Mouse (Mus musculus): ENCODE data around the gene Jarid2. TPM values are rescaled to one million over a fixed set of nuclear protein-coding genes. Genes with fewer than 3 reads are reported as not detected.
"Not testable (repeated sequence)": the region's sequence is repeated elsewhere in the genome, so short reads cannot be mapped to it uniquely, and the experiment has no call there.

The Jarid2 gene
- polyA plus RNA-seq, 1 experiment: 10.5 TPM

DNA sequence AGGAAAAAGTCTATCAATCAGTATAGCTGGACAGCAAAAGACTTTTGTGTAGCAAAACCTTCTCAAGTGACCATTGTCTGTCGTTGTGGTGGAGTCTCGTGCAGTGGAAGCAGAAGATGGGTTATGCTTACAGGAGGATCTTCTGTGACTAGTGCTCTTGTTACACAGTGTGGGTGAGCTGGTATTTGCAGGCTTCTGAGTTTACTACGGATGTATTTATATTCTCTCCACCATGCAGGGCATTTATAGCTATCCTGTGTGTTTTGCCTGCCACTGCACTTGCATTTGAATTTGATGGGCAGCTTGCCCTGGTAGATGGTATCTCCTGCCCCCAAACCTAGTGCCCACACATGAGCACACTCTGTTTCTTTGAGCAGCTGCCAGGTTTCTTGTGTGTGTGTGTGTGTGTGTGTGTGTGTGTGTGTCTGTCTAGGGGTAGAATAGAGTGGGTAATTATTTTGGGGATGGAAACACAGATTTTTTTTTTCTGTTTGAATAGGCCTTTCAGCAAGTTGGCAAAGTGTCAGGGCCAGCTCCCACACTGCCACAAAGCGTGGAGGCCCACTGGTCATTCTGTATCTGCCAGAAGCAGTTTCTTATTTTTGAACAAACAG lies 138.9 kb downstream of the Jarid2 start:
- Histone ChIP-seq H3K4me3 (ENCODE audit: insufficient read depth, low read depth, low read length) (no peak overlapping the region), H3K4me1 (ENCODE audit: control insufficient read depth, insufficient read depth, low read length) (no peaks in the 10 kb centered on the region; the same call in 1 of the 2 replicates), H3K36me3 (ENCODE audit: control insufficient read depth, insufficient read depth, low read length) (no peaks in the 10 kb centered on the region), H3K27ac (ENCODE audit: insufficient read depth, low read depth, low read length) (no peak overlapping the region), H3K27me3 (replicated peaks; ENCODE audit: control insufficient read depth, insufficient read depth, low read length) (no peaks in the 10 kb centered on the region)
- peak; percentile 20 for DNase-seq
- WGBS: 48% methylated on average over 4 of the region's 4 CpGs
- TF ChIP-seq POLR2A (IDR thresholded peaks at IDR 0.05; ENCODE audit: low read depth, low read length): no peak
- TF ChIP-seq CTCF (conservative IDR thresholded peaks at IDR 0.05; ENCODE audit: insufficient read depth, insufficient read length, low read depth, low read length): no peak

DNA sequence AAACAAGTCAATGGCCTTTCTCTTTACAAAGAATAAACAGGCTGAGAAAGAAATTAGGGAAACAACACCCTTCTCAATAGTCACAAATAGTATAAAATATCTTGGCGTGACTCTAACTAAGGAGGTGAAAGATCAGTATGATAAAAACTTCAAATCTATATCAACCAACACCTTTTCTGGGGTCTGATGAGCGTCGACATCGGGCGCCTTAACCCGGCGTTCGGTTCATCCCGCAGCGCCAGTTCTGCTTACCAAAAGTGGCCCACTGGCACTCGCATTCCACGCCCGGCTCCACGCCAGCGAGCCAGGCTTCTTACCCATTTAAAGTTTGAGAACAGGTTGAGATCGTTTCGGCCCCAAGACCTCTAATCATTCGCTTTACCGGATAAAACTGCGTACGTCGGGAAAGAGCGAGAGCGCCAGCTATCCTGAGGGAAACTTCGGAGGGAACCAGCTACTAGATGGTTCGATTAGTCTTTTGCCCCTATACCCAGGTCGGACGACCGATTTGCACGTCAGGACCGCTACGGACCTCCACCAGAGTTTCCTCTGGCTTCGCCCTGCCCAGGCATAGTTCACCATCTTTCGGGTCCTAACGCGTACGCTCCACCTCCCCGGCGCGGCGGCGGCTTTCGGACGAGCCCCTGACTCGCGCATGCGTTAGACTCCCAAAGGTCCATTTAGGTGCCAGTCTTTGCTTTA lies 140.3 kb downstream of the Jarid2 start:
- not testable (repeated sequence) for H3K27me3 ChIP-seq (replicated peaks; ENCODE audit: control insufficient read depth, insufficient read depth, low read length); H3K4me1 ChIP-seq (ENCODE audit: control insufficient read depth, insufficient read depth, low read length); H3K36me3 ChIP-seq (ENCODE audit: control insufficient read depth, insufficient read depth, low read length); H3K4me3 ChIP-seq (ENCODE audit: insufficient read depth, low read depth, low read length); H3K27ac ChIP-seq (ENCODE audit: insufficient read depth, low read depth, low read length)
- DNase-seq: peak; percentile 94
- 82% methylated on average over 47 of the region's 47 CpGs for WGBS

DNA sequence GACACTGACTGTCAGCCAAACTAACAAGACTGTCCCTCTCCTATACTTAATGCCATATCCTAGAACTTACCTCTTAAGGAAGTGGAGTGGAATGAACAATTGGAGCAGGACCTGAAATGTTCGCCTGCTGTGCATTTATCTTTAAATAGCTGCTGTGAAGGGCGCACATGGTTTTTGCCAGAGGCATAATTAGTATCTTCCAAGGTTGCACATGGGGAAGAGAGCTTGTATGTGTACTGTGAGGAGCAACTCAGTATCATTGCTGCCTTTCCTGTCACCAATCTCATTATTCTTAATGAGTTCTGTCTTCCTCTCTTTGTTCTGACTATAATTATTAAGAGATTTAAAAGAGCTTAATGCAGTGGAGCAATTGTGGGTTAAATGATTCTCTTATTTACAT lies 147.5 kb downstream of the Jarid2 start:
- no peak for DNase-seq
- no peak for TF ChIP-seq CTCF (conservative IDR thresholded peaks at IDR 0.05; ENCODE audit: insufficient read depth, insufficient read length, low read depth, low read length)
- no peak for TF ChIP-seq POLR2A (IDR thresholded peaks at IDR 0.05; ENCODE audit: low read depth, low read length)
- H3K27ac ChIP-seq (ENCODE audit: insufficient read depth, low read depth, low read length): no peak overlapping the region
- peaks cover 5% of the 10 kb centered on the region; the same call in 1 of the 2 replicates for H3K36me3 ChIP-seq (ENCODE audit: control insufficient read depth, insufficient read depth, low read length)
- H3K4me3 ChIP-seq (ENCODE audit: insufficient read depth, low read depth, low read length): no peak overlapping the region
- no peaks in the 10 kb centered on the region for H3K27me3 ChIP-seq (replicated peaks; ENCODE audit: control insufficient read depth, insufficient read depth, low read length)
- H3K4me1 ChIP-seq (ENCODE audit: control insufficient read depth, insufficient read depth, low read length): peaks cover 15% of the 10 kb centered on the region
- 90% methylated on average over 2 of the region's 2 CpGs for WGBS

DNA sequence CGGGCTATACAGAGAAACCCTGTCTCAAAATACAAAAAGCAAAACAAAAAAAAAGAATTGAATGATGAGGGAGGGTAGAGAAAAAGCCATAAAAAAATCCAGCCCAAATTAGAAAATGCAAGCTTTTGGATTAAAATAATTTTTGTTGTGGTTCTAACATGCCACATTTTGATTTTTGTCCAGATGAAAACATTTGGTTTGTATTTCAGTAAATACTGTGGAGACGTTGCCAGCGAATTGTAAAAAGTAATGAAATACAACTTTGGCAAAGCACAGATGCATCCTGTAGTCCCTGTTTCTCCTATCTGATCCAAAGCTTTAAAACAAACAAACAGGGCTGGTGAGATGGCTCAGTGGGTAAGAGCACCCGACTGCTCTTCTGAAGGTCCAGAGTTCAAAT lies 151.7 kb downstream of the Jarid2 start:
- H3K27ac ChIP-seq (ENCODE audit: insufficient read depth, low read depth, low read length): no peak overlapping the region
- DNase-seq: peak; percentile 44
- no peaks in the 10 kb centered on the region; the same call in 1 of the 2 replicates for H3K36me3 ChIP-seq (ENCODE audit: control insufficient read depth, insufficient read depth, low read length)
- H3K27me3 ChIP-seq (replicated peaks; ENCODE audit: control insufficient read depth, insufficient read depth, low read length): no peaks in the 10 kb centered on the region
- 67% methylated on average over 4 of the region's 4 CpGs for WGBS
- TF ChIP-seq POLR2A (IDR thresholded peaks at IDR 0.05; ENCODE audit: low read depth, low read length) (no peak), CTCF (conservative IDR thresholded peaks at IDR 0.05; ENCODE audit: insufficient read depth, insufficient read length, low read depth, low read length) (no peak)
- H3K4me3 ChIP-seq (ENCODE audit: insufficient read depth, low read depth, low read length): no peak overlapping the region
- peaks cover 15% of the 10 kb centered on the region for H3K4me1 ChIP-seq (ENCODE audit: control insufficient read depth, insufficient read depth, low read length)

DNA sequence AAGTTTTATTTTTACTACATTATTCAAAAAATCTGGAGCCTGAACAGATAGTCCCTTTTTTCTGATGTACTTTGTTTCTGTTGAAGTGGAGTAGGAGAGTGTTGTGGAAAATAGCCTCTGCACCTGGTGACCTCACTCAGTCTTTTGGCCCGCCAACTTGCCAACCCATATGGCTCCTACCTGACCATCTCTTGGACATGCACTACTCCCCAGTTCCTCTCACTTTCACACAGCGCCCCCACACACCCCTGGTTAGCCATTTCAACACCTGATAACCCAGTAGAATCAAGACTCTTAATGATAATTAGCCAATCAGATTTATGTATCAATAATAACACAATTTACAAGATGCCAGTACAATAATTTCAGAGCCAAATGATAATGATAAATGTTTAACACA lies 156.9 kb downstream of the Jarid2 start:
- no peak overlapping the region for H3K27ac ChIP-seq (ENCODE audit: insufficient read depth, low read depth, low read length)
- peaks cover 2% of the 10 kb centered on the region; the same call in 1 of the 2 replicates for H3K36me3 ChIP-seq (ENCODE audit: control insufficient read depth, insufficient read depth, low read length)
- H3K4me3 ChIP-seq (ENCODE audit: insufficient read depth, low read depth, low read length): no peak overlapping the region
- H3K27me3 ChIP-seq (replicated peaks; ENCODE audit: control insufficient read depth, insufficient read depth, low read length): no peaks in the 10 kb centered on the region
- DNase-seq: no peak
- WGBS: 95% methylated on average over 2 of the region's 2 CpGs
- TF ChIP-seq POLR2A (IDR thresholded peaks at IDR 0.05; ENCODE audit: low read depth, low read length): no peak
- no peak for TF ChIP-seq CTCF (conservative IDR thresholded peaks at IDR 0.05; ENCODE audit: insufficient read depth, insufficient read length, low read depth, low read length)
- H3K4me1 ChIP-seq (ENCODE audit: control insufficient read depth, insufficient read depth, low read length): no peaks in the 10 kb centered on the region

DNA sequence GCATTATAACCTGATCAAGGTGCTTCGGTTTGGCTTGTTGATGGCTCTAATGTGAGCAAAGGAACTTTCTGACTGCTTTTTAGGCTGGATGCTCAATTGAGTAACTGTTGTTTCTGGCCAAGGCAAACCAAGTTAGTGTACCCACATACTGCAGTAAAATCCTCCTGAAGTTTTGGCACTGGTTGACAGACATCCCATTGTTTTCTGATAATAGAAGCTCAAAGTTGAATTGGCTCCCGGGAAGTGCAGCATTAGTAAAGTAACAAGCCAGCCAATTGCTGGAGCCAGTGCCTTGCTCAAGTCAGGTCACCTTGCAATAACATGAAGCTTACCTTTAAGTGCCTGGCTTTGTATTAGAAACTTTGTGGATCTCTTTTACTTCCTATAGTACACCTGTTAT lies 161.3 kb downstream of the Jarid2 start:
- no peak for DNase-seq
- no peaks in the 10 kb centered on the region for H3K27me3 ChIP-seq (replicated peaks; ENCODE audit: control insufficient read depth, insufficient read depth, low read length)

DNA sequence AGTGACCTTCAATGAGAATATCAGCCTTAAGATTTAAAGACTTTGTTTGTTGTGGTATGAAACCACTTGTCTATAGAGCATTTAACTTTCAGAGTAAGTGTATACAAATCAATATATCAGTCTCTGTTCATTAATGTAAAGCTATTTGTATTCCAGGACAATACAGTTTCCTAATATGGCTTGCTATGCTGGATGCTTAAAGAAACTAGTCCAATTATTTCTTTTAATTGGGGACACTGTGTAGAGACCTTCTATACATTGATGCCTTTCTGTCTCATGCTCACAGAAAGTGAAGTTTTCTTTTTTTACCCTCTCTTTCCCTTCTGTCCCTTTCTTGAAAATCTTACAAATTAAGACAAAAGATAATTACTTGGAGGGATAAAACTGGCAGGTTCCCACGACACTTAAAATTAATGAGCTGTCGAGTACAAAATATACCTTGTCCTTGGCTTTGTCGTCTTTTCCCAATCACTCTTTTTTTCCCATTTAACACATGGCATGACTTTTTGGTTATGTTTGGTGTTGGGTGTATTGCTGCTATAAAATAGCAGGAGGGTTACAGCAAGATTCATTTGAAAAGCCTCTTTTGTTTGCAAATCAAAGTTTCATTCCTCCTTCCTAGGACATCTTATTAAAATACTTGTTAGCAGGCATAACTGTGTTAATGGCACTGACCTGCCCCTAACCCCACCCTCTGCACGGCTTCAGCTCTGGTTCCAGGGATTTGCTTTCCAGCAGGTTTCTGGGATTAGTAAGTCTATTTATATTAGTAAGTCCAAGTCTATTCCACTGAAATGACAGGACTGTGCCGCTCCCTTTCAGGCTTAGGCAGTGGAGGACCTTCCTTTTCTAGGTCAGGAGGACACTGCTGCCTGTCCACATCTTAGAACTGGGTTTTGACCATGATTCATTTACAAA lies 162.8 kb downstream of the Jarid2 start:
- 47% methylated on average over 5 of the region's 5 CpGs for WGBS
- Histone ChIP-seq H3K4me3 (ENCODE audit: insufficient read depth, low read depth, low read length) (no peak overlapping the region), H3K27me3 (replicated peaks; ENCODE audit: control insufficient read depth, insufficient read depth, low read length) (no peaks in the 10 kb centered on the region), H3K27ac (ENCODE audit: insufficient read depth, low read depth, low read length) (no peak overlapping the region), H3K4me1 (ENCODE audit: control insufficient read depth, insufficient read depth, low read length) (no peaks in the 10 kb centered on the region), H3K36me3 (ENCODE audit: control insufficient read depth, insufficient read depth, low read length) (0 out of 2 replicates have a peak, but pooled peaks cover 2% of the 10 kb centered on the region)
- no peak for TF ChIP-seq POLR2A (IDR thresholded peaks at IDR 0.05; ENCODE audit: low read depth, low read length)
- no peak for DNase-seq

More for the DNA sequence above, 161.3 kb downstream of the Jarid2 start:
- H3K4me1 ChIP-seq (ENCODE audit: control insufficient read depth, insufficient read depth, low read length): no peaks in the 10 kb centered on the region
- no peak for TF ChIP-seq POLR2A (IDR thresholded peaks at IDR 0.05; ENCODE audit: low read depth, low read length)
- no peak for TF ChIP-seq CTCF (conservative IDR thresholded peaks at IDR 0.05; ENCODE audit: insufficient read depth, insufficient read length, low read depth, low read length)
- no peak overlapping the region for H3K4me3 ChIP-seq (ENCODE audit: insufficient read depth, low read depth, low read length)
- H3K36me3 ChIP-seq (ENCODE audit: control insufficient read depth, insufficient read depth, low read length): peaks cover 2% of the 10 kb centered on the region; the same call in 1 of the 2 replicates
- WGBS: 72% methylated on average over 2 of the region's 2 CpGs
- no peak overlapping the region for H3K27ac ChIP-seq (ENCODE audit: insufficient read depth, low read depth, low read length)
